Mouse (Mus musculus): ENCODE measurements around the gene Bdh1.
"Not testable (repeated sequence)": the region's sequence is repeated elsewhere in the genome, so short reads cannot be mapped to it uniquely, and the experiment has no call there.

The Bdh1 gene

GRCm38 (mm10) chr16:31462113-31462687, 40.1 kb downstream of the Bdh1 start:
- in situ Hi-C loops (cut with MboI, MseI): no loop called here

GRCm38 (mm10) chr16:31464953-31465352, 42.9 kb downstream of the Bdh1 start:
- in situ Hi-C loops (cut with MboI, MseI): no loop called here

GRCm38 (mm10) chr16:31465630-31466029, 43.5 kb downstream of the Bdh1 start:
- in situ Hi-C loops (cut with MboI, MseI): no loop called here

- in situ Hi-C loops (cut with MboI, MseI): no loop called here
Measured at GRCm38 (mm10) chr16:31466106-31466505, 44.0 kb downstream of the Bdh1 start.

- in situ Hi-C loops (cut with MboI, MseI): not testable (repeated sequence)
Measured at GRCm38 (mm10) chr16:31470819-31471218, 48.7 kb downstream of the Bdh1 start.

GRCm38 (mm10) chr16:31471994-31472393, 49.9 kb downstream of the Bdh1 start:
- in situ Hi-C loops (cut with MboI, MseI): no loop called here

- in situ Hi-C loops (cut with MboI, MseI): no loop called here
Measured at GRCm38 (mm10) chr16:31473226-31473625, 51.1 kb downstream of the Bdh1 start.

- in situ Hi-C loops (cut with MboI, MseI): no loop called here
Measured at GRCm38 (mm10) chr16:31475123-31475968, 53.3 kb downstream of the Bdh1 start.

GRCm38 (mm10) chr16:31476872-31477603, 55.0 kb downstream of the Bdh1 start:
- in situ Hi-C loops (cut with MboI, MseI): no loop called here

- in situ Hi-C loops (cut with MboI, MseI): no loop called here
Measured at GRCm38 (mm10) chr16:31485336-31485735, 63.3 kb downstream of the Bdh1 start.

- in situ Hi-C loops (cut with MboI, MseI): no loop called here
Measured at GRCm38 (mm10) chr16:31487266-31487665, 65.2 kb downstream of the Bdh1 start.

GRCm38 (mm10) chr16:31489096-31489495, 67.0 kb downstream of the Bdh1 start:
- in situ Hi-C loops (cut with MboI, MseI): no loop called here

- in situ Hi-C loops (cut with MboI, MseI): no loop called here
Measured at GRCm38 (mm10) chr16:31490967-31491366, 68.9 kb downstream of the Bdh1 start.

- in situ Hi-C loops (cut with MboI, MseI): no loop called here
Measured at GRCm38 (mm10) chr16:31492921-31493549, 71.0 kb downstream of the Bdh1 start.

- in situ Hi-C loops (cut with MboI, MseI): no loop called here
Measured at GRCm38 (mm10) chr16:31493550-31493965, 71.5 kb downstream of the Bdh1 start.

GRCm38 (mm10) chr16:31493991-31494390, 71.9 kb downstream of the Bdh1 start:
- in situ Hi-C loops (cut with MboI, MseI): no loop called here

- in situ Hi-C loops (cut with MboI, MseI): no loop called here
Measured at GRCm38 (mm10) chr16:31495356-31495755, 73.3 kb downstream of the Bdh1 start.

GRCm38 (mm10) chr16:31495769-31496168, 73.7 kb downstream of the Bdh1 start:
- in situ Hi-C loops (cut with MboI, MseI): no loop called here

GRCm38 (mm10) chr16:31498336-31498735, 76.3 kb downstream of the Bdh1 start:
- in situ Hi-C loops (cut with MboI, MseI): no loop called here

GRCm38 (mm10) chr16:31499021-31499420, 76.9 kb downstream of the Bdh1 start:
- in situ Hi-C loops (cut with MboI, MseI): no loop called here

GRCm38 (mm10) chr16:31499681-31500310, 77.7 kb downstream of the Bdh1 start:
- in situ Hi-C loops (cut with MboI, MseI): no loop called here

GRCm38 (mm10) chr16:31500532-31500931, 78.5 kb downstream of the Bdh1 start:
- in situ Hi-C loops (cut with MboI, MseI): no loop called here

Measured in regulatory T cell (primary cell).